ENCODE assay signal across 8 mouse cellular contexts in the genomic region with DNA sequence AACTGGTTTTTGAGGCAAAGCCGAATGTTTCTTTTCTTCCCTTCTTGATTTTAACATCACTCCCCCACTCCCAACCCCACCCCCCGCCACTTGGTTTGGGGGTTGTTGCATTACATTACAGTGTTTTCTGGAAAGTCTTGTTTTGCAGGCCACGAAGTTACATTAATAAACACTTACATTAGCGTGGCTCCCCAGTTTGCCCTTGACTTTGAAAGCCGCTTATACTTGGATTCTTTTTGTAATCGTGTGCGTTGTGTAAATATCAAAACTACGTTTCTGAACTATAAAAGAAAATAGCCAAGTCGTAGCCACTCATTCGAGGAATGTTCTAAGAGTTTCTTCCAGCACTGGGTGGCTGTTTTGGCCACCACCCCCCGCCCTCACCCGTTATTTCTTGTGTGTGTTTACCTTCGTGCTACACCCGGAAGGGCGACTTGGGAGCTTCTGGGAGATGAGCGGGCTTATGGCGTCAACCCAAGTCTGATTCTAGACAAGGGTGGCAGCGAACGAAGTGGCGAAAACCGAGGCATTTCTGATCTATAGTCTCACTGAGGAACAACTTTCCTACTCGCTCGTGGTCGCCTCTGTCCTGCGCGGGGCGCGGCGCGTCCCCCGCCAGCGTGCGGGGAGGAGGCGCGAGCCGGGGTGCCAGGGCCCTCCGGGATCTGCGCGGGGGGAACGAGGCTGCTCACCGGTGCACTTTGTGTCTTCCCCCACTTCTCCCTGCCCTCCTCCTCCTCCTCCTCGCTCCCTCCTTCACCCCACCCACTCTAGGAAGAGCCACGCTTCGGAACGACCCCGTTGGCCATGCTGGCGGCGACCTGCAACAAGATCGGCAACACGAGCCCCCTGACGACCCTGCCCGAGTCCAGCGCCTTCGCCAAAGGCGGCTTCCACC. TPM values are rescaled to one million over a fixed set of nuclear protein-coding genes. Genes with fewer than 3 reads are reported as not detected.
A peak's percentile ranks its signal among the peaks of the same experiment; 100 is the strongest.
DNase-seq lines count a peak whose midpoint lies in the region; ATAC-seq and TF ChIP-seq lines count a peak whose summit lies in the region.

No protein-coding gene starts in this region.

- no peaks in the 10 kb centered on the region for H3K9me3 ChIP-seq in heart, embryonic 14.5 days (ENCODE audit: control insufficient read depth, low read length)
- no peaks in the 10 kb centered on the region for H3K9me3 ChIP-seq in limb, embryonic 15.5 days
- no peaks in the 10 kb centered on the region for H3K9me3 ChIP-seq in neural tube, embryonic 14.5 days (ENCODE audit: control insufficient read depth, low read length)

- no peak overlapping the region for H3K27ac ChIP-seq in kidney, adult 2 months (ENCODE audit: insufficient read depth, low read depth, low read length)
- no peak overlapping the region for H3K27ac ChIP-seq in heart, embryonic 14.5 days (replicated peaks in 1 of 2; ENCODE audit: control insufficient read depth in 1 of 2, insufficient read depth in 1 of 2, low read depth in 2 of 2, low read length in 2 of 2)
- H3K27ac ChIP-seq in limb, embryonic 15.5 days, result 0 out of 2 replicates have a peak overlapping the region, but pooled peaks have one; percentile 27
- H3K27ac ChIP-seq in neural tube, embryonic 14.5 days (ENCODE audit: low read depth, low read length), result no peak overlapping the region

- peaks cover 26% of the 10 kb centered on the region for H3K27me3 ChIP-seq in kidney, adult 2 months (replicated peaks; ENCODE audit: control insufficient read depth, insufficient read depth, low read length)
- H3K27me3 ChIP-seq in heart, embryonic 14.5 days (ENCODE audit: control insufficient read depth, insufficient read depth, low read length), result peaks cover 67% of the 10 kb centered on the region
- H3K27me3 ChIP-seq in limb, embryonic 15.5 days, result peaks cover 85% of the 10 kb centered on the region
- peaks cover 41% of the 10 kb centered on the region for H3K27me3 ChIP-seq in neural tube, embryonic 14.5 days (ENCODE audit: control insufficient read depth, insufficient read depth, low read length)

- no peaks in the 10 kb centered on the region for H3K36me3 ChIP-seq in kidney, adult 2 months (ENCODE audit: control insufficient read depth, insufficient read depth, low read length)
- H3K36me3 ChIP-seq in heart, embryonic 14.5 days (ENCODE audit: control insufficient read depth, insufficient read depth, low read length), result no peaks in the 10 kb centered on the region
- H3K36me3 ChIP-seq in limb, embryonic 15.5 days, result no peaks in the 10 kb centered on the region
- H3K36me3 ChIP-seq in neural tube, embryonic 14.5 days (ENCODE audit: control insufficient read depth, insufficient read depth, low read length), result no peaks in the 10 kb centered on the region

- TF ChIP-seq POLR2A in kidney, adult 2 months (IDR thresholded peaks at IDR 0.05; ENCODE audit: low read depth, low read length), result no peak
- no peak for TF ChIP-seq POLR2A in brain, embryonic 14.5 days (IDR thresholded peaks at IDR 0.05; ENCODE audit: borderline replicate concordance, extremely low read depth, insufficient read depth, insufficient read length, poor library complexity, severe bottlenecking)

- H3K4me2 ChIP-seq in heart, embryonic 14.5 days (ENCODE audit: low read length), result peak overlapping the region; percentile 79
- peak overlapping the region; percentile 81 for H3K4me2 ChIP-seq in limb, embryonic 15.5 days
- peak overlapping the region; percentile 41 for H3K4me2 ChIP-seq in neural tube, embryonic 14.5 days (ENCODE audit: low read depth, low read length)

- no peak for ATAC-seq in heart, embryonic 14.5 days (ENCODE audit: insufficient number of reproducible peaks, insufficient read depth, low FRiP score, low read depth)
- no peak for ATAC-seq in limb, embryonic 15.5 days (ENCODE audit: insufficient number of reproducible peaks, low FRiP score, low TSS enrichment, low read depth)
- ATAC-seq in neural tube, embryonic 14.5 days (ENCODE audit: low read depth), result no peak
- ATAC-seq in inflammation-experienced regulatory T-cells, adult 6 months, result no peak

- H3K9ac ChIP-seq in heart, embryonic 14.5 days (ENCODE audit: low read length), result no peak overlapping the region
- H3K9ac ChIP-seq in limb, embryonic 15.5 days, result peak overlapping the region; percentile 21
- H3K9ac ChIP-seq in neural tube, embryonic 14.5 days (replicated peaks; ENCODE audit: low read depth, low read length), result 0 out of 2 replicates have a peak overlapping the region, but pooled peaks have one; percentile 11

- H3K4me3 ChIP-seq in kidney, adult 2 months (ENCODE audit: insufficient read depth, low read depth, low read length), result no peak overlapping the region
- H3K4me3 ChIP-seq in heart, embryonic 14.5 days (ENCODE audit: control insufficient read depth in 1 of 2, insufficient read depth in 1 of 2, low read depth in 1 of 2, low read length in 2 of 2), result peak overlapping the region; percentile 39 to 48
- H3K4me3 ChIP-seq in limb, embryonic 15.5 days, result peak overlapping the region; percentile 47
- H3K4me3 ChIP-seq in neural tube, embryonic 14.5 days (ENCODE audit: low read depth, low read length), result peak overlapping the region; percentile 31

- DNase-seq in kidney, adult 2 months, result peak; percentile 36
- DNase-seq in kidney, adult 11 months, result no peak
- DNase-seq in brain, embryonic 14.5 days (ENCODE audit: low read depth), result peak; percentile 59
- no peak for DNase-seq in spleen, adult 12 weeks (ENCODE audit: low spot score)

- 3% methylated on average over 55 of the region's 55 CpGs for WGBS in kidney, adult 2 months
- WGBS in heart, embryonic 14.5 days, result 1% methylated on average over 51 of the region's 55 CpGs
- under 1% methylated on average over 55 of the region's 55 CpGs for WGBS in limb, embryonic 15.5 days
- WGBS in neural tube, embryonic 14.5 days, result under 1% methylated on average over 50 of the region's 55 CpGs

- TF ChIP-seq CTCF in kidney, adult 2 months (conservative IDR thresholded peaks at IDR 0.05; ENCODE audit: insufficient read depth, insufficient read length, low read depth, low read length), result no peak
- no peak for TF ChIP-seq CTCF in brain, embryonic 14.5 days (IDR thresholded peaks at IDR 0.05; ENCODE audit: borderline replicate concordance, extremely low read depth, insufficient read depth, insufficient read length)

- H3K4me1 ChIP-seq in kidney, adult 2 months (ENCODE audit: control insufficient read depth, insufficient read depth, low read length), result peaks cover 2% of the 10 kb centered on the region; the same call in 1 of the 2 replicates
- H3K4me1 ChIP-seq in heart, embryonic 14.5 days (ENCODE audit: control insufficient read depth in 2 of 2, insufficient read depth in 2 of 2, low read length in 2 of 2), result peaks cover 8 to 43% of the 10 kb centered on the region in 2 experiments; a peak in 3 of 4 replicates
- H3K4me1 ChIP-seq in limb, embryonic 15.5 days, result peaks cover 58% of the 10 kb centered on the region
- H3K4me1 ChIP-seq in neural tube, embryonic 14.5 days (ENCODE audit: control insufficient read depth, insufficient read depth, low read length), result peaks cover 16% of the 10 kb centered on the region

RNA-seq across cellular contexts. Expression of gene Sp9, which starts 0.9 kb away (rescaled TPM):
- not detected in 2 replicates for polyA plus RNA-seq in kidney, adult 2 months (2012; rRNA removed)
- 14.6 and 16.9 TPM in 2 replicates for polyA plus RNA-seq in brain, embryonic 14.5 days (2012; rRNA removed)
- not detected in 2 replicates for polyA plus RNA-seq in heart, embryonic 14.5 days (2014; fragmentation: Nextera tagmentation; extraction: Ambion mirVana)
- 1.7 and 1.9 TPM in 2 replicates for polyA plus RNA-seq in limb, embryonic 15.5 days (2015; fragmentation: Nextera tagmentation; extraction: Ambion mirVana)
- 1.5 TPM in 2 replicates for polyA plus RNA-seq in neural tube, embryonic 14.5 days (2014; fragmentation: Nextera tagmentation; extraction: Ambion mirVana)
- polyA plus RNA-seq in inflammation-experienced regulatory T-cells, adult 6 months (2017; shearing (Covaris generic)), result not detected

RNA-seq across cellular contexts. Expression of gene Scrn3, which starts 39.8 kb away (rescaled TPM):
- polyA plus RNA-seq in kidney, adult 2 months (2012; rRNA removed), result 14.7 and 18.1 TPM in 2 replicates
- 6.4 and 6.8 TPM in 2 replicates for polyA plus RNA-seq in brain, embryonic 14.5 days (2012; rRNA removed)
- polyA plus RNA-seq in heart, embryonic 14.5 days (2014; fragmentation: Nextera tagmentation; extraction: Ambion mirVana), result 13.7 and 14.3 TPM in 2 replicates
- polyA plus RNA-seq in limb, embryonic 15.5 days (2015; fragmentation: Nextera tagmentation; extraction: Ambion mirVana), result 13.9 and 14.2 TPM in 2 replicates
- 7.1 and 8.1 TPM in 2 replicates for polyA plus RNA-seq in neural tube, embryonic 14.5 days (2014; fragmentation: Nextera tagmentation; extraction: Ambion mirVana)
- 10 to 100 TPM in 2 of 3 experiments, 1 to 10 TPM in 1; 8.8 to 13.5 (median 12.5) TPM for polyA plus RNA-seq in inflammation-experienced regulatory T-cells, adult 6 months (2017; shearing (Covaris generic))

RNA-seq across cellular contexts. Expression of gene Cir1, which starts 39.9 kb away (rescaled TPM):
- 3.8 and 5.5 TPM in 2 replicates for polyA plus RNA-seq in kidney, adult 2 months (2012; rRNA removed)
- 20.5 and 21.3 TPM in 2 replicates for polyA plus RNA-seq in brain, embryonic 14.5 days (2012; rRNA removed)
- polyA plus RNA-seq in heart, embryonic 14.5 days (2014; fragmentation: Nextera tagmentation; extraction: Ambion mirVana), result 15.4 and 19.0 TPM in 2 replicates
- 23.0 and 26.8 TPM in 2 replicates for polyA plus RNA-seq in limb, embryonic 15.5 days (2015; fragmentation: Nextera tagmentation; extraction: Ambion mirVana)
- polyA plus RNA-seq in neural tube, embryonic 14.5 days (2014; fragmentation: Nextera tagmentation; extraction: Ambion mirVana), result 26.6 and 28.7 TPM in 2 replicates
- 10 to 100 TPM; 18.9 to 30.4 (median 30.3) TPM for polyA plus RNA-seq in inflammation-experienced regulatory T-cells, adult 6 months (2017; shearing (Covaris generic))

RNA-seq across cellular contexts. Expression of gene Ola1, which starts 53.9 kb away (rescaled TPM):
- polyA plus RNA-seq in kidney, adult 2 months (2012; rRNA removed), result 4.3 and 8.2 TPM in 2 replicates
- 36.7 and 43.9 TPM in 2 replicates for polyA plus RNA-seq in brain, embryonic 14.5 days (2012; rRNA removed)
- 62.7 and 67.6 TPM in 2 replicates for polyA plus RNA-seq in heart, embryonic 14.5 days (2014; fragmentation: Nextera tagmentation; extraction: Ambion mirVana)
- 94.3 and 97.5 TPM in 2 replicates for polyA plus RNA-seq in limb, embryonic 15.5 days (2015; fragmentation: Nextera tagmentation; extraction: Ambion mirVana)
- polyA plus RNA-seq in neural tube, embryonic 14.5 days (2014; fragmentation: Nextera tagmentation; extraction: Ambion mirVana), result 102 and 113 TPM in 2 replicates
- polyA plus RNA-seq in inflammation-experienced regulatory T-cells, adult 6 months (2017; shearing (Covaris generic)), result 10 to 100 TPM; 68.4 to 91.6 (median 88.3) TPM

Comparison
In these comparisons a context has a peak if more than half of its experiments do, and no peak if none do; other contexts are left out.
1. DNase-seq: peak in kidney, adult 2 months (single experiment) and brain, embryonic 14.5 days (single experiment); none in kidney, adult 11 months (single experiment) and spleen, adult 12 weeks (single experiment).
2. Peak in every context shown above with its lines, with median percentiles within 50 percentile points of each other: H3K4me2 ChIP-seq.